Mouse (Mus musculus) midbrain, embryonic 11.5 days (tissue): ENCODE measurements at regions not wholly inside any gene's neighbourhood (a gene's known extent, or its start where the extent isn't known, plus 50 kb on each side); places are given as distances from the start of the nearest gene placed in this dataset.

Experiments used
- ATAC-seq: fragments of 200-750 bp; cut with Nextera tagmentation; 2 replicates; pipeline ENCODE4 v1.8.0; 2017; ENCODE audit warnings: moderate TSS enrichment, moderate library complexity; ENCODE audit not compliant: low FRiP score
- DNase-seq: peaks from one replicate; pipeline ENCODE4 v3.0.0; 2015; ENCODE audit warnings: low spot score; ENCODE audit errors: missing footprints
- H3K27ac ChIP-seq: fragments of 300-500 bp; sonication (generic); 2 replicates; pipeline ENCODE4 v1.5.1; 2014; ENCODE audit warnings: low read depth, low read length
- H3K27me3 ChIP-seq: fragments of 300-500 bp; sonication (generic); 2 replicates; pipeline ENCODE4 v1.6.1; 2014; ENCODE audit warnings: mild to moderate bottlenecking, low read length, moderate library complexity, mixed read lengths; ENCODE audit not compliant: control insufficient read depth, insufficient read depth
- H3K36me3 ChIP-seq: fragments of 300-500 bp; sonication (generic); 2 replicates; pipeline ENCODE4 v1.6.1; 2014; ENCODE audit warnings: mild to moderate bottlenecking, low read length, moderate library complexity, mixed read lengths; ENCODE audit not compliant: control insufficient read depth, insufficient read depth
- H3K4me1 ChIP-seq: fragments of 300-500 bp; sonication (generic); 2 replicates; pipeline ENCODE4 v1.6.1; 2014; ENCODE audit warnings: low read length; ENCODE audit not compliant: control insufficient read depth, insufficient read depth
- H3K4me2 ChIP-seq: fragments of 300-500 bp; sonication (generic); 2 replicates; pipeline ENCODE4 v1.6.1; 2014; ENCODE audit warnings: mild to moderate bottlenecking, moderate library complexity
- H3K4me3 ChIP-seq: fragments of 300-500 bp; sonication (generic); 2 replicates; pipeline ENCODE4 v1.5.1; 2014; ENCODE audit warnings: low read depth, low read length
- H3K9ac ChIP-seq: fragments of 300-500 bp; sonication (generic); 2 replicates; pipeline ENCODE4 v1.6.1; 2014; ENCODE audit warnings: low read length
- H3K9me3 ChIP-seq: fragments of 300-500 bp; sonication (generic); 2 replicates; pipeline ENCODE4 v1.6.1; 2016; ENCODE audit warnings: low read length; ENCODE audit not compliant: control insufficient read depth
- WGBS: fragments of 180-500 bp; shearing (Covaris S2); extraction: QIAGEN DNeasy Blood & Tissue Kit; methylation state at CpG from one replicate; pipeline ENCODE4 v1.1.7; 2014; 5-methylcytosine and 5-hydroxymethylcytosine counted together

DNA sequence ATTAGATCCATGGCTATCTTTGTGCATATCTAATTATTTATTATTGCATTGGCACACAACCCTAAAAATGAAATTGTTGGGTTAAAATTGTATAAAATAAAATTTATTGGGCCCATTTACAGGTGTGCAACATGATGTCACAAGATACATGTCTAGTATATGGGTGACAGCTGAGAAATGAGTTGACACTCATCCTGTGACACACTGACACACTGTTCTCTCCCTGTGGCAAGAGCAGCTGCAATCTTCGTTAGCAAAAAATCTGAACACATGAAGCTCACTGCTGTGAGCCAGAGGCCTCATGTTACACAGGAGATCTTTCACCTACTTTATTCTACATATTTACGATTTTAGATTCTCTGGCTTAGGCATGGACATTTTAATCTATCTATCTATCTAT is 170.6 kb downstream of the Mex3b start:
- Histone ChIP-seq H3K27ac (no peak overlapping the region), H3K4me3 (no peak overlapping the region), H3K27me3 (no peaks in the 10 kb centered on the region), H3K9me3 (no peaks in the 10 kb centered on the region), H3K9ac (no peak overlapping the region), H3K4me2 (no peak overlapping the region), H3K4me1 (peaks cover 18% of the 10 kb centered on the region), H3K36me3 (no peaks in the 10 kb centered on the region)
- ATAC-seq (peak; percentile 47; the same call in 1 of the 2 replicates), DNase-seq (no peak)
- 45% methylated on average over 2 of the region's 2 CpGs for WGBS

DNA sequence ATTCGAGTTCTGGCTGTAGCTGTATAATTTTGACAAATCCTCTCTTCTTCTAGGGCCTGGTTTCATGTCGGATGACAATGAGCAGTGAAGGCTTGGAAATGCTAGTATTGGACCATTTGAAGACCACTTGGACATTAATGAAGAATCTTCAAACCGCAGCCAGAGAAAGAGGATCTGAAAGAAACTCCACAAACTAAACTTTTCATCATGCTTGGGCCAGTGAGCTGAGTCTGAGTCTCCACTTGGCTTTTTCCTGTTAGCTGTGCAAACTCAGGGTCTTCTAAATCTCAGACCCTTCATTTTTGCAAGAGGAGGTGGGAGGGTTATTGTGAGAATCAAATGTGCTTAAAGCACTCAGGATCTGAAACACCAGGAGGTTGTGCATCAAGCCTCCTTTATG is 176.6 kb downstream of the Mex3b start:
- H3K9me3 ChIP-seq: no peaks in the 10 kb centered on the region; the same call in 1 of the 2 replicates
- no peak overlapping the region for H3K4me3 ChIP-seq
- no peak overlapping the region for H3K27ac ChIP-seq
- H3K4me2 ChIP-seq: no peak overlapping the region
- DNase-seq (no peak), ATAC-seq (no peak)
- H3K4me1 ChIP-seq: no peaks in the 10 kb centered on the region
- H3K27me3 ChIP-seq: no peaks in the 10 kb centered on the region
- no peak overlapping the region for H3K9ac ChIP-seq
- H3K36me3 ChIP-seq: no peaks in the 10 kb centered on the region
- 92% methylated on average over 3 of the region's 3 CpGs for WGBS

DNA sequence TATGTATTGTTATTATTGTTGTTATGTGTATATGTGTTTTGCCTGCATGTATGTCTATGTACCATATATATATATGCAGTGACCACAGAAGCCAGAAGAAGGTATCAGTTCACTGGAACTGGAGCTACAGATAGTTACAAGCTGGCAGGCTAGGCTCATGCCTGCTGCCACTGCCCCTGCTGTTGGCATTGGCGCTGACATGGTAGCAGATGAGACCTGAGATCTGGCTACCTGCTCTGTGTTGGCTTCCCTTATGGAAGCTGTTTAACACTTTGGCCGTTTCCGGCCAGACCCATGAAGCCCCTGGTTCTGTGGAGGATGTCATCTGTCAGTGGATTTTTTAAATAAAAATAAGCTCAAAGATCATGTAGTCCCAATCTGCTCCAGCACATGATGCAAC is 178.1 kb downstream of the Mex3b start:
- no peak for ATAC-seq
- no peaks in the 10 kb centered on the region for H3K4me1 ChIP-seq
- no peak overlapping the region for H3K4me2 ChIP-seq
- no peaks in the 10 kb centered on the region for H3K27me3 ChIP-seq
- no peak overlapping the region for H3K27ac ChIP-seq
- H3K36me3 ChIP-seq: no peaks in the 10 kb centered on the region
- no peak overlapping the region for H3K4me3 ChIP-seq
- DNase-seq: no peak
- no peaks in the 10 kb centered on the region; the same call in 1 of the 2 replicates for H3K9me3 ChIP-seq
- WGBS: 92% methylated on average over 3 of the region's 3 CpGs
- H3K9ac ChIP-seq: no peak overlapping the region

DNA sequence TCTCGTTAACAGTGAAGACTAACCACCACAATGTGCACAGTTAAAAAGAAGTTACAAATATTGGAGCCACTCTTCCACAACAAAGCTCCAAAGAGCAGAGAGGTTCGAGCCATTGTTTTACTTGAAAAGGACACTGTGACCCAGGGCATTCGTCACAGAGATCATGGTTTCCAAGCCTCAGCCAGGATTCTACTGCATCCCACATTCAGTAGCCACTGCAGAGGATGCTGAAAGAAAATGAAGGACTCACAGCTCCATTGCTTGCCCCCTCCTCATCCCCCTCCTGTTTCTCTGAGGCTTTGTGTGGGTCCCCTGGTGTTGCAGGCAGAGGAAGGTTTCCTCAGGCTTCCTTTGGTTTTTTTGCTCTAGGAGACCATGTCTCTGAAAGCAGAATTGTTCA is 182.9 kb downstream of the Mex3b start:
- Histone ChIP-seq H3K9ac (no peak overlapping the region), H3K9me3 (no peaks in the 10 kb centered on the region; the same call in 1 of the 2 replicates), H3K27me3 (no peaks in the 10 kb centered on the region), H3K27ac (0 out of 2 replicates have a peak overlapping the region, but pooled peaks have one; percentile 12), H3K4me2 (no peak overlapping the region), H3K4me3 (no peak overlapping the region), H3K36me3 (no peaks in the 10 kb centered on the region), H3K4me1 (no peaks in the 10 kb centered on the region)
- peak; percentile 90 for DNase-seq
- ATAC-seq: peak; percentile 72
- WGBS: 22% methylated on average over 3 of the region's 3 CpGs

DNA sequence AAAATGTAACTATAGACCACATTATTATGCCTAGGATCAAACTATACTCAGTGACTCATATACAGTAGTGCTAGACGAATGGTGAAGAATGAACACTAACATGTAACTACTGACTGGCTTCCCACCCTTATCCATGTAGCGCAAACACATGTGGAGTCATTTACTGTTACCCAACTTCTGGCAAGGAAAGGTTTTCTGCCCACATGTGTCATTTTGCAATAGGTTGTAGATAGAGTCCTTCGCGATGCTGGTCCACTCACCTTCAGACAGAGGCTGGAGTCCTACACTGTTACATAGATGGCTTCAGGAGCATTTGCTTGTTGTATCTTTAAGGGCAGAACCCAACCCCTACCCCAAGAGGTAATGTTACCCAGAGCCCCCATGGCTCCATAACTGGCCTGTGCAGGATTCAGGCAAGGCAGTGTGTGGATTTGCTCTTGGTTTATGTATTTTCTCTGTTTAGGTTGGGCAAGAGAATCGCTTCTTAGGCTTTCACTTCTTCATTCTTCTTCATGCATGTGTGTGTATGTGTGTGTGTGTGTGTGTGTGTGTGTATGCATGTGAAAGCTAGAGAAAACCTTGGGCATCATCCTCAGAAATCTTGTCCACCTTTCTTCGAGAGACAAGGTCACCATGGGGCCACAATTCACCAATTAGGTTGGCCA is 183.8 kb downstream of the Mex3b start:
- DNase-seq: no peak
- Histone ChIP-seq H3K4me2 (no peak overlapping the region), H3K36me3 (no peaks in the 10 kb centered on the region), H3K27ac (no peak overlapping the region), H3K9me3 (no peaks in the 10 kb centered on the region; the same call in 1 of the 2 replicates), H3K4me3 (no peak overlapping the region), H3K9ac (no peak overlapping the region), H3K4me1 (no peaks in the 10 kb centered on the region), H3K27me3 (no peaks in the 10 kb centered on the region)
- ATAC-seq: no peak
- 94% methylated on average over 6 of the region's 6 CpGs for WGBS

DNA sequence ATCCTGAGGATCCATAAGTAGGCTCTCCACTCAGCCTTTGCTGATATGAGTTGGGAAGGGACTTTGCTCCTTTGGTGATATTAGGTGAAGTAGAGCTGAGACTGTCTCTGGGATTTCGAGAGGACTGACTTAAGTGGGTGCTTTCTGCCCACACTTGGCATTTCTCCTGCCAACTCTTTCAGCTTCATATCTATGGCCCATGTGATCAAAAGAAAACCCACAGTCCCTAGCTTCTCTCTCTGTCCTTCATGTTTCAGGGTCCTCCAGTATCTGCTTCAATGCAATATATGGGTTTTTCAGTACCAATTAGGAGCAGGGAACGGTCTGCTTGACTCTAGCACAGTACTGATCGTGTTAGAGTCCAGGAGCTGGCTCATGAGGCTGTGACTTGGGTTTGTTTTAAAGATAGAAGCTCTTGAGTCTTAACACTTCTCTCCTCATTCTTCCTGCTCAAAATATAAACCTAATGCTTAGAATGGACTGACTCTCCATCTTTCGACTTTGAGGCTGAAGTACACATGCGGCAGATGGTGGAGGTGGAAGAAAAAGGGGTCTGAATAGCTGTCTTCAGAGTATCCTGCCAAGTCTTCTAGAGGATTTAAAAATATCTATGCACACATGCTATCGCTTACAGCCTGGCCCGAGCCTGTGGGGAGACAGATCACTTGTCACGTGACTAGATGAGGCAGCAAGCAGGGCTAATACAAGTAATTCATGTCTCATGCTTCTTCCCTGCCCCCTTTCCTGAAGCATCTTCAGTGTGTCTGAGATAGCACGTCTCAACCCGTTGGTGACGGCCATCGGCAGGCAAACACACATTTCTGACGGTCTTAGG is 189.2 kb downstream of the Mex3b start:
- no peak for DNase-seq
- WGBS: 93% methylated on average over 13 of the region's 13 CpGs
- Histone ChIP-seq H3K4me1 (no peaks in the 10 kb centered on the region), H3K4me3 (no peak overlapping the region), H3K9ac (no peak overlapping the region), H3K4me2 (no peak overlapping the region), H3K9me3 (no peaks in the 10 kb centered on the region), H3K36me3 (no peaks in the 10 kb centered on the region), H3K27ac (no peak overlapping the region), H3K27me3 (no peaks in the 10 kb centered on the region)
- ATAC-seq: no peak

DNA sequence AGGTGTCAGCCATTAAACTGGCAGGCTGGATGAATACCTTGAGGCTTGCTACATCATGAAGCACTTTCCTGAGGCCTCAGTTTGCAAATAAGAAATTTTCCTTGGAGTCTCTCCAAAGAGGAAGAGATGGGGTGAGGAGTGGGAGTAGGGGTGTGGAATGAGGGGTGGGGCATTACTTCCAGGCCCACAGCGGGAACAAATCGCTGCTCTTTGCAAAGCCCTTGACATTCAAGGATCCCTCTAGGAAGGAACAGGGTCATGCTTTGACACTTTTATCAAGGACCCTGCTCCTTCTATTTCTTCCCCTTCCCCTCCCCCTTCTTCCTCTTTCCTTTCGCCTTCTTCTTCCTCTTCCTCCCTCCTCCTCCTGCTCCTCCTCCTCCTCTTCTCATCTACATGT is 193.2 kb downstream of the Mex3b start:
- Histone ChIP-seq H3K36me3 (no peaks in the 10 kb centered on the region), H3K27me3 (no peaks in the 10 kb centered on the region), H3K9me3 (no peaks in the 10 kb centered on the region), H3K27ac (no peak overlapping the region), H3K4me1 (no peaks in the 10 kb centered on the region), H3K4me3 (no peak overlapping the region), H3K9ac (no peak overlapping the region), H3K4me2 (no peak overlapping the region)
- no peak for ATAC-seq
- WGBS: 77% methylated on average over 3 of the region's 3 CpGs
- DNase-seq: no peak

DNA sequence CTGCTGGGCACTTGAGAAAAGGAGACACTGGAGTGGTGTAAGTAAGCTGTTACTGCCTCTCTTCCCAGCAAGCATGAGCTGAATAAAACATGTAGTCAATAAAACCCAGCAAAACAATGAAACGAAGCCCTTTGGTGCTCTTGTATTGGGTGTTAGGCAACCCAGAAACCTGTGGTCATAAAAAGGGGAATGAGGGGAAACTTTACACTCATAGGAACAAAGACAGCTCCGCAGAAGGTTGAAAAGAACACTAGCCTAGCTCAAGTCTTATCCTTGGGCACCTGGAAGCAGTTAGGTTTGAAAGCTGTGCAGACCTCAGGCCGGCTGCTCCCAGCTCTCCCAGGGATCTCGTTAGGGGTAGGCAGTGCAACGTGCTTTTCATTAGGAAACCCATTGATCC is 193.6 kb downstream of the Mex3b start:
- no peaks in the 10 kb centered on the region for H3K27me3 ChIP-seq
- H3K4me2 ChIP-seq: no peak overlapping the region
- no peak for DNase-seq
- H3K27ac ChIP-seq: no peak overlapping the region
- no peak overlapping the region for H3K9ac ChIP-seq
- H3K36me3 ChIP-seq: no peaks in the 10 kb centered on the region
- no peak overlapping the region for H3K4me3 ChIP-seq
- no peak for ATAC-seq
- no peaks in the 10 kb centered on the region for H3K9me3 ChIP-seq
- H3K4me1 ChIP-seq: no peaks in the 10 kb centered on the region
- 59% methylated on average over 5 of the region's 5 CpGs for WGBS

DNA sequence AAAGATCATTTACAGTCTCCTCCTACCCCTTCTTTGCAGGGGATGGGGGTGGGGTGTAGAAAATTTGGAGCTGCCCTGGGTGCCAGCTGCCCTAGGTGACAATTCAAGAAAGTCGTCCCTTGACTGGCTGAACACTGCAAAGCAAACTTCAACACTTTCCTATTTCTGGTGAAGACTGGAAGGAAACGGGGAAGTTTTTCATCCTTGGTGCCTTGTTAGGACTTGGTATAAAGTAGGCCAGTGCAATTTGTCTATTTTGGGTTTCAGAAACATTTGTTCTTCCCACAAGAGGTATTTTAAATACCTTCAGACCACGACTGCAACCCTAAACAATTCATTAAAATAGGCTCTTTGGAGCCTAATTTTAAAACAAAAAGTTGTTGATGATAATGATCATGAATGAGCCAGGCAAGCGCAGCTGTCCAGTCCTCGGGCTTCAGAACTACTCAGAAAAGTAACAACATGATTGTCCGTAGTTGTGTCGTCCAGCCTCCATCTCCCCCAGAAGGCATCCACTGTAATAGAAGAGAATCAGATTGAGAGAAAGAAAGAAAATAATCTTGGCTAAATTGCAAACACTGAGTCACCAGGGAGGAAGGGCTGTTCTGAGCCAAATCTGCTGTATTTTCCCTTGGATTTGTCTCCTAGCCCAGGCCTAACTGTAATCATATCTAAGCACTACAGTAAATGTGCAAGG is 194.2 kb downstream of the Mex3b start:
- 83% methylated on average over 7 of the region's 7 CpGs for WGBS
- H3K4me2 ChIP-seq: no peak overlapping the region
- no peaks in the 10 kb centered on the region for H3K36me3 ChIP-seq
- no peak overlapping the region for H3K4me3 ChIP-seq
- no peaks in the 10 kb centered on the region for H3K27me3 ChIP-seq
- no peaks in the 10 kb centered on the region for H3K9me3 ChIP-seq
- H3K4me1 ChIP-seq: no peaks in the 10 kb centered on the region
- no peak overlapping the region for H3K27ac ChIP-seq
- no peak for DNase-seq
- ATAC-seq: no peak
- no peak overlapping the region for H3K9ac ChIP-seq
